Mouse (Mus musculus): ENCODE results near the gene Casp2.
A peak's percentile ranks its signal among the peaks of the same experiment; 100 is the strongest.

Gene Casp2

GRCm38 (mm10) chr6:42264626-42265312 is at the start of gene Casp2:
TSS of gene Casp2 (plus strand) at chr6:42264985.
- peak; percentile 99 for DNase-seq

GRCm38 (mm10) chr6:42215028-42215427 is 49.8 kb upstream of the Casp2 start, which contains the start of gene Tas2r144:
TSS of gene Tas2r144 (plus strand) at chr6:42215328.
- no peak for DNase-seq

GRCm38 (mm10) chr6:42222286-42222685 is 42.5 kb upstream of the Casp2 start:
- DNase-seq, result no peak

GRCm38 (mm10) chr6:42225046-42225445 is 39.7 kb upstream of the Casp2 start:
- no peak for DNase-seq

- peak; percentile 80 for DNase-seq
Observed at GRCm38 (mm10) chr6:42227240-42228101, 37.3 kb upstream of the Casp2 start.

GRCm38 (mm10) chr6:42229610-42230009 is 35.2 kb upstream of the Casp2 start:
- no peak for DNase-seq

- no peak for DNase-seq
Observed at GRCm38 (mm10) chr6:42231191-42231590, 33.6 kb upstream of the Casp2 start.

- no peak for DNase-seq
Observed at GRCm38 (mm10) chr6:42237276-42237805, 27.4 kb upstream of the Casp2 start.

- no peak for DNase-seq
Observed at GRCm38 (mm10) chr6:42241311-42242045, 23.3 kb upstream of the Casp2 start.

- DNase-seq, result peak; percentile 85
Observed at GRCm38 (mm10) chr6:42245711-42246353, 19.0 kb upstream of the Casp2 start, which contains the start of gene Gstk1. TSS of gene Gstk1 (plus strand) at chr6:42245935.

- peak; percentile 31 for DNase-seq
Observed at GRCm38 (mm10) chr6:42247173-42247572, 17.6 kb upstream of the Casp2 start.

GRCm38 (mm10) chr6:42247981-42248380 is 16.8 kb upstream of the Casp2 start:
- no peak for DNase-seq

- DNase-seq, result no peak
Observed at GRCm38 (mm10) chr6:42251791-42252190, 13.0 kb upstream of the Casp2 start.

- DNase-seq, result no peak
Observed at GRCm38 (mm10) chr6:42253103-42253502, 11.7 kb upstream of the Casp2 start.

- DNase-seq, result peak; percentile 80
Observed at GRCm38 (mm10) chr6:42257303-42257863, 7.4 kb upstream of the Casp2 start.

GRCm38 (mm10) chr6:42260430-42260829 is 4.4 kb upstream of the Casp2 start:
- DNase-seq, result no peak

GRCm38 (mm10) chr6:42261524-42262170 is 3.1 kb upstream of the Casp2 start, which contains the start of gene Tmem139:
TSS of gene Tmem139 (plus strand) at chr6:42261970.
- DNase-seq, result peak; percentile 63

GRCm38 (mm10) chr6:42265391-42266330 is 876 bp downstream of the Casp2 start:
- DNase-seq, result no peak

GRCm38 (mm10) chr6:42270817-42271216 is 6.0 kb downstream of the Casp2 start:
- DNase-seq, result no peak

- no peak for DNase-seq
Observed at GRCm38 (mm10) chr6:42276151-42276550, 11.4 kb downstream of the Casp2 start.
